Mouse (Mus musculus) layer of hippocampus, adult 2 months (tissue): ENCODE measurements around the gene Perm1. TPM values are rescaled to one million over a fixed set of nuclear protein-coding genes. Genes with fewer than 3 reads are reported as not detected.

Source experiments
- DNase-seq, 2 experiments: peaks; one replicate each; pipeline ENCODE4 v3.0.0; 2022; ENCODE audit warnings: low spot score in 2 of 2
- H3K27ac ChIP-seq: fragments of 200-600 bp; 2 replicates; pipeline ENCODE4 v1.8.1; 2022
- H3K4me3 ChIP-seq: fragments of 200-600 bp; 2 replicates; pipeline ENCODE4 v1.8.1; 2022; ENCODE audit warnings: mild to moderate bottlenecking
- CTCF ChIP-seq: fragments of 200-600 bp; conservative IDR thresholded peaks from 2 replicates; pipeline ENCODE4 v1.8.1; 2022; ENCODE audit warnings: antibody characterized with exemption, mild to moderate bottlenecking, moderate library complexity
- long read RNA-seq, 2 experiments: library from polyadenylated mRNA; stranded (forward); transcript quantifications; one replicate each; pipeline ENCODE4 v2.0.0; 2021; ENCODE audit warnings: borderline mapping rate in 2 of 2
- total RNA-seq, 2 experiments: library from RNA; stranded (reverse); gene quantifications; 2 replicates each; pipeline ENCODE4 v1.2.3; 2021

The Perm1 gene
- total RNA-seq: under 1 TPM; 0.26 to 0.44 TPM
- long read RNA-seq, experiment 1, partial matches to known transcripts: 0 of 1 reads
- long read RNA-seq, experiment 1, other reads (novel, unspliced or antisense): 1 of 1 reads
- long read RNA-seq, experiment 2: 0 reads

GRCm38 (mm10) chr4:156215649-156216048, at the start of gene Perm1:
Gene Perm1, plus strand, starts transcription at chr4:156215868.
- Histone ChIP-seq H3K27ac (no peak within 1 kb of the TSS), H3K4me3 (no peak within 1 kb of the TSS)
- no peak for TF ChIP-seq CTCF
- DNase-seq: no peak

- H3K27ac ChIP-seq: no peak overlapping the region
- peak; percentile 54 for TF ChIP-seq CTCF
- H3K4me3 ChIP-seq: no peak overlapping the region
- DNase-seq: no peak
These were observed 49.2 kb upstream of the Perm1 start for GRCm38 (mm10) chr4:156166477-156166876.

GRCm38 (mm10) chr4:156168611-156169010, 47.1 kb upstream of the Perm1 start:
- H3K27ac ChIP-seq: no peak overlapping the region
- no peak overlapping the region for H3K4me3 ChIP-seq
- no peak for DNase-seq
- TF ChIP-seq CTCF: no peak

- H3K4me3 ChIP-seq: no peak overlapping the region
- TF ChIP-seq CTCF: no peak
- H3K27ac ChIP-seq: no peak overlapping the region
- no peak for DNase-seq
These were observed 46.5 kb upstream of the Perm1 start for GRCm38 (mm10) chr4:156169129-156169528.

GRCm38 (mm10) chr4:156171828-156172227, 43.8 kb upstream of the Perm1 start:
- TF ChIP-seq CTCF: no peak
- Histone ChIP-seq H3K27ac (no peak overlapping the region), H3K4me3 (no peak overlapping the region)
- DNase-seq: no peak

- no peak for DNase-seq
- TF ChIP-seq CTCF: no peak
- H3K27ac ChIP-seq: no peak overlapping the region
- no peak overlapping the region for H3K4me3 ChIP-seq
These were observed 38.0 kb upstream of the Perm1 start for GRCm38 (mm10) chr4:156177630-156178029.

- peak overlapping the region; percentile 63 for H3K4me3 ChIP-seq
- no peak for TF ChIP-seq CTCF
- no peak overlapping the region; the same call in 1 of the 2 replicates for H3K27ac ChIP-seq
- DNase-seq: no peak
These were observed 31.9 kb upstream of the Perm1 start for GRCm38 (mm10) chr4:156183747-156184146.

GRCm38 (mm10) chr4:156184291-156184954, 31.2 kb upstream of the Perm1 start:
- peak overlapping the region; percentile 63 for H3K4me3 ChIP-seq
- no peak for DNase-seq
- H3K27ac ChIP-seq: peak overlapping the region; percentile 94
- TF ChIP-seq CTCF: no peak

- TF ChIP-seq CTCF: no peak
- DNase-seq: peak in 1 of 2 experiments; percentile 26
These were observed 30.2 kb upstream of the Perm1 start for GRCm38 (mm10) chr4:156185456-156185949.

GRCm38 (mm10) chr4:156185950-156186850, 29.5 kb upstream of the Perm1 start:
- Histone ChIP-seq H3K27ac (peak overlapping the region; percentile 94), H3K4me3 (peak overlapping the region; percentile 63)
- peak; percentile 24 for TF ChIP-seq CTCF
- DNase-seq: peak; percentile 49 to 54

More at GRCm38 (mm10) chr4:156185456-156185949, 30.2 kb upstream of the Perm1 start:
- peak overlapping the region; percentile 63 for H3K4me3 ChIP-seq
- H3K27ac ChIP-seq: peak overlapping the region; percentile 94

GRCm38 (mm10) chr4:156188162-156188810, 27.4 kb upstream of the Perm1 start:
- Histone ChIP-seq H3K4me3 (no peak overlapping the region), H3K27ac (peak overlapping the region; percentile 79)
- no peak for TF ChIP-seq CTCF
- DNase-seq: no peak

GRCm38 (mm10) chr4:156188811-156189323, 26.8 kb upstream of the Perm1 start:
- peak; percentile 24; the same call in 1 of the 2 replicates for TF ChIP-seq CTCF
- no peak overlapping the region for H3K4me3 ChIP-seq
- H3K27ac ChIP-seq: peak overlapping the region; percentile 79
- peak in 1 of 2 experiments; percentile 34 for DNase-seq
